Mouse (Mus musculus): ENCODE data around the gene Tspyl2. TPM values are rescaled to one million over a fixed set of nuclear protein-coding genes. Genes with fewer than 3 reads are reported as not detected.
"Not testable (repeated sequence)": the region's sequence is repeated elsewhere in the genome, so short reads cannot be mapped to it uniquely, and the experiment has no call there.

The Tspyl2 gene
- polyA plus RNA-seq, 2 experiments, result 3.1 to 10.6 TPM

DNA sequence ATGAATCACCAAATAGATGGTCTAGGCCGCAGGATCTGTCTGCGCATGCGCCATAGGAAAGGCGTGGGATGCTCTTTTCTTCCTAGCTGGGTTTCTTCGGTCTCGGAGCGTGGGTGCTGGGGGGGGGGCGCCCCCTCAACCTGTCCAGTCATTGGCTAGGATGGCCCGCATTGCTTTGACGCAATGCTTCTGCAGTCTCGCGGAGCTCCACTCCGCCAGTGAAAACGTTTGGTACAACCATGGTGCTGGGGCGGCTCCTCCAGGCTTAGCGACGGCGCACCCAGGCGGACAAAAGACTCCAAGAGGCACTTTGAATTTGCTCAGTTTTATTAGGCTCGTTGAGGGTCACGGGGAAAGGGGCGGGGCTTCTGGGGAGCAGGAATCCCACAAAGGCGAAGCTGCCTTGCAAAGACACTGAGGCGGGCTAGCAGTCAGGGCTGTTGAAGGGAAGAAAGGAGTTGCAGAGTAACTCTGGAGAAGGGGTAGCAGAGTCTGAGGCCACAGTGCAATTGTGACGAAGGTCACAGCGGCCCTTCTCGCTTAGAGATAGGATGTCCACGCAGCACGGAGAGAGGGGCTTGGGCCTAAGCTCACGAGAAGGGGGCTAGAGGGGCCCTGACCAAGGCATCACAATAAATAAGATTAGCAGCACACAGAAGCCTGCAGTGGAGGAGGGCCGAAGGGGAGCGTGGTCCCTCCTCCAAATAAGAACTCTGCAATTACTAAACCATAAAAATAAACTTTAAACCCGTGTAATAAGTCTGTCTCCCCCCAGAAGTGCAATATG is 5.5 kb downstream of the Tspyl2 start:
- DNase-seq (ENCODE audit: low read depth in 3 of 3, low spot score in 3 of 3), result peak; percentile 57 to 67 (median 60)
- H3K27me3 ChIP-seq (ENCODE audit: control insufficient read depth, insufficient read depth, low read length), result no peaks in the 10 kb centered on the region
- peak; percentile 93 for ATAC-seq (ENCODE audit: insufficient read depth)
- peak overlapping the region; percentile 48 for H3K9ac ChIP-seq (replicated peaks)
- H3K36me3 ChIP-seq (replicated peaks; ENCODE audit: control insufficient read depth, insufficient read depth, low read depth), result no peaks in the 10 kb centered on the region
- no peak for TF ChIP-seq EP300 (IDR thresholded peaks at IDR 0.05; ENCODE audit: low read depth)
- no peak; the same call in 1 of the 2 replicates for TF ChIP-seq CTCF (IDR thresholded peaks at IDR 0.05; ENCODE audit: low read depth)
- H3K4me2 ChIP-seq (ENCODE audit: low read depth), result peak overlapping the region; percentile 57
- WGBS (ENCODE audit: insufficient replicate concordance), result 12% methylated on average over 33 of the region's 33 CpGs
- no peaks in the 10 kb centered on the region for H3K9me3 ChIP-seq (ENCODE audit: control insufficient read depth, low read length)
- H3K4me3 ChIP-seq (ENCODE audit: insufficient read depth in 1 of 2, low read depth in 2 of 2, low read length in 2 of 2), result peak overlapping the region; percentile 50 to 71
- peaks cover 0 to 5% of the 10 kb centered on the region in 2 experiments; a peak in 1 of 4 replicates for H3K4me1 ChIP-seq (replicated peaks; ENCODE audit: control insufficient read depth in 2 of 2, insufficient read depth in 2 of 2, low read length in 1 of 2)
- H3K27ac ChIP-seq, result no peak overlapping the region; the same call in 1 of the 2 replicates

- H3K9me3 ChIP-seq (ENCODE audit: control insufficient read depth, low read length); H3K36me3 ChIP-seq (replicated peaks; ENCODE audit: control insufficient read depth, insufficient read depth, low read depth); H3K4me1 ChIP-seq (replicated peaks; ENCODE audit: control insufficient read depth in 2 of 2, insufficient read depth in 2 of 2, low read length in 1 of 2); DNase-seq (ENCODE audit: low read depth in 3 of 3, low spot score in 3 of 3); H3K27me3 ChIP-seq (ENCODE audit: control insufficient read depth, insufficient read depth, low read length); H3K27ac ChIP-seq; H3K9ac ChIP-seq (replicated peaks): not testable (repeated sequence)
- H3K4me3 ChIP-seq (ENCODE audit: insufficient read depth in 1 of 2, low read depth in 2 of 2, low read length in 2 of 2), result peak overlapping the region; percentile 50 to 71; a peak in 3 of 4 replicates
- peak overlapping the region; percentile 57 for H3K4me2 ChIP-seq (ENCODE audit: low read depth)
- peak; percentile 21; the same call in 1 of the 2 replicates for ATAC-seq (ENCODE audit: insufficient read depth)
- WGBS (ENCODE audit: insufficient replicate concordance), result 57% methylated on average over 4 of the region's 4 CpGs
These were observed 6.1 kb downstream of the Tspyl2 start for GRCm38 (mm10) chrX:152336123-152336522.

- not testable (repeated sequence) for H3K4me1 ChIP-seq (replicated peaks; ENCODE audit: control insufficient read depth in 2 of 2, insufficient read depth in 2 of 2, low read length in 1 of 2); H3K4me2 ChIP-seq (ENCODE audit: low read depth); H3K4me3 ChIP-seq (ENCODE audit: insufficient read depth in 1 of 2, low read depth in 2 of 2, low read length in 2 of 2); H3K9ac ChIP-seq (replicated peaks); H3K36me3 ChIP-seq (replicated peaks; ENCODE audit: control insufficient read depth, insufficient read depth, low read depth); ATAC-seq (ENCODE audit: insufficient read depth); H3K9me3 ChIP-seq (ENCODE audit: control insufficient read depth, low read length); DNase-seq (ENCODE audit: low read depth in 3 of 3, low spot score in 3 of 3); H3K27me3 ChIP-seq (ENCODE audit: control insufficient read depth, insufficient read depth, low read length); H3K27ac ChIP-seq
These were observed 12.8 kb downstream of the Tspyl2 start for GRCm38 (mm10) chrX:152329400-152329799.

- Histone ChIP-seq H3K9ac (replicated peaks) (no peak overlapping the region), H3K27me3 (ENCODE audit: control insufficient read depth, insufficient read depth, low read length) (no peaks in the 10 kb centered on the region), H3K4me1 (replicated peaks; ENCODE audit: control insufficient read depth in 2 of 2, insufficient read depth in 2 of 2, low read length in 1 of 2) (peaks cover 0 to 6% of the 10 kb centered on the region in 2 experiments; a peak in 1 of 4 replicates), H3K4me3 (ENCODE audit: insufficient read depth in 1 of 2, low read depth in 2 of 2, low read length in 2 of 2) (peak overlapping the region; percentile 33 to 67), H3K9me3 (ENCODE audit: control insufficient read depth, low read length) (no peaks in the 10 kb centered on the region), H3K27ac (no peak overlapping the region), H3K4me2 (ENCODE audit: low read depth) (peak overlapping the region; percentile 73), H3K36me3 (replicated peaks; ENCODE audit: control insufficient read depth, insufficient read depth, low read depth) (no peaks in the 10 kb centered on the region)
- ATAC-seq (ENCODE audit: insufficient read depth), result peak; percentile 21
- 22% methylated on average over 8 of the region's 8 CpGs for WGBS (ENCODE audit: insufficient replicate concordance)
- TF ChIP-seq CTCF (IDR thresholded peaks at IDR 0.05; ENCODE audit: low read depth) (no peak), EP300 (IDR thresholded peaks at IDR 0.05; ENCODE audit: low read depth) (no peak)
- no peak for DNase-seq (ENCODE audit: low read depth in 3 of 3, low spot score in 3 of 3)
These were observed 14.6 kb downstream of the Tspyl2 start for GRCm38 (mm10) chrX:152327689-152328052.

DNA sequence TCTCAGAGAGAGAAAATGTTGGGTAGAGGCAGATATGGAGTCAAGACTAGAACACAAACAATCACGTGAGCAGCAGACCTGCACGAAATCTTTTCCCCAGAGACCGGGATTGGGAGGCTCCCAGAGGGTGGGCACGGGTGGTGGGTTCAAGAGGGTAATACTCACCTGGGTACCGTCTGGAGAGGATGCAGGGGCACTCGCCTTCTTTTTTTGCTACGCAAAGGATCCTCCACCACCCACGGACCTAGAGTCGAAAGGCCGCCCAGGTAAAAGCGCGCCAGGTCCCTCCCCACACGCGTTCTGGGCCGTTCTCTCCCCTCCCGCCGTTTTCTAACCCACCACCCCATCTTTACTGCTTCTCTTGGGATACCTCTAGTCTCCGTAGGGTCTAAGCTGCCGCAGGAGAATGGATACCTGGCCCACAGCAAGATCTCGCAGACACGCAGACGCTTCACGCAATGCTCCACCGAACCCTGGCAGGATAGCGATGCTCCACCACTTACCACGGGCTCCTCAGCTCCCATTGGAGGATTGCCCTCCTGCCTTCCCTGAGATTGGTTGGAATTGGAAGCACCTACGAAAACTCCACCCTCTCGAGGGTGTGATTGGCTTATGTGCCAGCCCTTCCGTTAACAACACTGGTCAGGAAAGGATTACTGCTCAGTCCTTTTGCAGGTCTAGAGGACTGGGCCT is 15.1 kb downstream of the Tspyl2 start, which contains the start of gene Kantr:
Gene Kantr (minus strand): TSS at position 500 of the 693 bp plus-strand sequence.
- Histone ChIP-seq H3K27me3 (ENCODE audit: control insufficient read depth, insufficient read depth, low read length) (no peaks in the 10 kb centered on the region), H3K36me3 (replicated peaks; ENCODE audit: control insufficient read depth, insufficient read depth, low read depth) (no peaks in the 10 kb centered on the region), H3K9ac (replicated peaks) (peak within 1 kb of the TSS; percentile 65), H3K27ac (no peak within 1 kb of the TSS), H3K9me3 (ENCODE audit: control insufficient read depth, low read length) (no peaks in the 10 kb centered on the region), H3K4me3 (ENCODE audit: insufficient read depth in 1 of 2, low read depth in 2 of 2, low read length in 2 of 2) (peak within 1 kb of the TSS; percentile 67 to 91), H3K4me1 (replicated peaks; ENCODE audit: control insufficient read depth in 2 of 2, insufficient read depth in 2 of 2, low read length in 1 of 2) (peaks cover 0 to 6% of the 10 kb centered on the region in 2 experiments; a peak in 1 of 4 replicates), H3K4me2 (ENCODE audit: low read depth) (peak within 1 kb of the TSS; percentile 73)
- 7% methylated on average over 29 of the region's 29 CpGs for WGBS (ENCODE audit: insufficient replicate concordance)
- ATAC-seq (ENCODE audit: insufficient read depth) (peak; percentile 100), DNase-seq (ENCODE audit: low read depth in 3 of 3, low spot score in 3 of 3) (peak; percentile 74 to 78 (median 77))
- no peak for TF ChIP-seq EP300 (IDR thresholded peaks at IDR 0.05; ENCODE audit: low read depth)
- no peak for TF ChIP-seq CTCF (IDR thresholded peaks at IDR 0.05; ENCODE audit: low read depth)
